Mouse (Mus musculus) E14TG2a.4 (cell line): ENCODE results near the gene Thrb.

ENCODE experiments used
- CTCF ChIP-seq: conservative IDR thresholded peaks from 2 replicates; pipeline ENCODE4 v1.5.1; 2014; ENCODE audit warnings: low read length
- NANOG ChIP-seq: IDR thresholded peaks from 2 replicates; pipeline ENCODE4 v1.6.1; 2014; ENCODE audit warnings: borderline replicate concordance, low read length, mixed read lengths
- POU5F1 ChIP-seq: IDR thresholded peaks from 2 replicates; pipeline ENCODE4 v1.6.1; 2014; ENCODE audit warnings: low read length, borderline replicate concordance

GRCm38 (mm10) chr14:17982017-17982416, 322.0 kb downstream of the Thrb start:
- TF ChIP-seq CTCF (no peak), NANOG (no peak), POU5F1 (no peak)
